Mouse (Mus musculus) stomach, postnatal 0 days (tissue): ENCODE data around the gene Pdcd6.

ENCODE experiments used
- CTCF ChIP-seq: IDR thresholded peaks from 2 replicates; pipeline ENCODE4 v1.5.1; 2016; ENCODE audit warnings: antibody characterized with exemption, low read depth, mild to moderate bottlenecking, moderate library complexity
- EP300 ChIP-seq: optimal IDR thresholded peaks from 2 replicates; pipeline ENCODE3; 2016; ENCODE audit warnings: antibody characterized with exemption

- TF ChIP-seq CTCF (peak; percentile 55), EP300 (no peak)
Measured at GRCm38 (mm10) chr13:74302050-74303037, 15.0 kb downstream of the Pdcd6 start.
